Mouse (Mus musculus) frontal cortex, adult 2 months (tissue): ENCODE measurements around the gene Cnfn. TPM values are rescaled to one million over a fixed set of nuclear protein-coding genes. Genes with fewer than 3 reads are reported as not detected.
"Not testable (repeated sequence)": the region's sequence is repeated elsewhere in the genome, so short reads cannot be mapped to it uniquely, and the experiment has no call there.

Source experiments
- DNase-seq, 2 experiments: peaks; one replicate each; pipeline ENCODE4 v3.0.0; 2022; ENCODE audit warnings: low spot score in 1 of 2; ENCODE audit errors: extremely low spot score in 1 of 2
- polyA plus RNA-seq: library from polyadenylated mRNA; depleted of rRNA; stranded (reverse); fragments of >200 nt; gene quantifications from 2 replicates; pipeline ENCODE4 v1.2.3, GENCODE M21; 2012; rRNA removed

Gene Cnfn
- polyA plus RNA-seq, 1 experiment = not detected

DNA sequence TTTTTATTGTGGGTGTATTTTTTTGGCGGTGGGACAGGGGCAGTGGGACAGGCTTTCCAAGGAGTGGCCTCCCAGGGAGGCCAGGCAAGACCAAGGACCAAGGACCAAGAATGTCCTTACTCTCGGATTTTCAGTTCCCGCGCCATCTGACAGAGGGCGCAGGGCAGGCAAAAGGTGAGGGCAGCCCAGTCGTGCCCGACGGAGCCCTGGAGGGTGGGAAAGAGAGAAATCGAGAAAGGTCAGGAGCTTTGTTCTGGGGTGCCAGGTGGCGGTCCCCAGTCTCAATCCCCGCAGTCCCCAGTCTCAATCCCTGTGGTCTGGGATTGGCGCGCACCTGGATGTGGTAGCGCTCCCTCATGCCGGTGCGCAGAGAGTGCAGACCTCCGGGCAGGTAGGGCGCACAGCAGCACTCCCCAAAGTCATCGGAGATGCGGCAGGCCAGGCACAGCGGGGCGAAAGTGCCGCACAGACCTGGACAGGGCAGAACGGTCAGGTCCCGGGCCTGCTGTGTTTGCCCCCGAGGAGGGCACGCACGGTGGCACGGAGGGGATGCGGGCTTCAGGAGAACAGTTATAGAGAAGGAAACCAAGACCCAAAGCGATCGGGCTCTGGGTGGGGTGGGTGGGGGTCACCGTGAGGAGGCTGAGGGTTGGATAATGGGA is 1.8 kb downstream of the Cnfn start:
- no peak for DNase-seq

GRCm38 (mm10) chr7:25365937-25366625 is 3.4 kb downstream of the Cnfn start:
- no peak for DNase-seq

- DNase-seq = no peak
Observed at GRCm38 (mm10) chr7:25363632-25364031, 5.9 kb downstream of the Cnfn start.

- no peak for DNase-seq
Observed at GRCm38 (mm10) chr7:25363151-25363550, 6.4 kb downstream of the Cnfn start.

GRCm38 (mm10) chr7:25358721-25359206 is 10.8 kb downstream of the Cnfn start:
- DNase-seq = no peak

- DNase-seq = no peak
Observed at GRCm38 (mm10) chr7:25348861-25349260, 20.7 kb downstream of the Cnfn start.

DNA sequence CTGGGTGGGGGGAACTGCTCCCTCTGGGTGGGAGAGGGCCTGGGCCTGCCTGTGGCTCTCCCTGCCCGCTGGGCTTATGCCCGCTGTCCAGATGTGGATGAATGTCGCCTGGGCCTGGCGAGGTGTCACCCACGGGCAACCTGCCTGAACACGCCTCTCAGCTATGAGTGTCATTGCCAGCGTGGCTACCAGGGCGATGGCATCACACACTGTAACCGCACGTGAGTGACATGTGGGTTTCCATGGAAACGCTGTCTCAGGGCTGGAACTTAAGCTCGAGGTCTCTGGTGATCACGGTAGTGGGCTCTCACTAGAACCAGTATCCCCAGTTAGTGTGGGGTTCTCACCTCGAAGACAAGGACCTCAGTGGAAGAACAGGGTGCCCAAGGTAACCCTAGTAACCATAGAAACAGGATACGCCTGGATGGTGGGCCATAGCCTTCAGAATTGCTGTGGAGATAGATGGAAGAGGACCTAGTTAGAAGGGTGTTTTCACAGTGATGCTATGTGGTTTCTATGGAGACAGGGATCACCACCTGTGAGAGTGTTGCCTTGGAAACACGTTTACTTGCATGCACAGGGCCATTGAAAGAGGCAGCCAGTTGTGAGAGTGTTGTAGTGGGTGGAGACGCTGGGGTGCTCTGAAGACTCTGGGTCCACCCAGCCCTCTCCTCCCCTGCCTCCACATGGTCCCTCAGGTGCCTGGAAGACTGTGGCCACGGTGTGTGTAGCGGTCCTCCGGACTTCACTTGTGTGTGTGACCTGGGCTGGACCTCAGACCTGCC is 28.3 kb downstream of the Cnfn start:
- peak; percentile 41 to 62 for DNase-seq

DNA sequence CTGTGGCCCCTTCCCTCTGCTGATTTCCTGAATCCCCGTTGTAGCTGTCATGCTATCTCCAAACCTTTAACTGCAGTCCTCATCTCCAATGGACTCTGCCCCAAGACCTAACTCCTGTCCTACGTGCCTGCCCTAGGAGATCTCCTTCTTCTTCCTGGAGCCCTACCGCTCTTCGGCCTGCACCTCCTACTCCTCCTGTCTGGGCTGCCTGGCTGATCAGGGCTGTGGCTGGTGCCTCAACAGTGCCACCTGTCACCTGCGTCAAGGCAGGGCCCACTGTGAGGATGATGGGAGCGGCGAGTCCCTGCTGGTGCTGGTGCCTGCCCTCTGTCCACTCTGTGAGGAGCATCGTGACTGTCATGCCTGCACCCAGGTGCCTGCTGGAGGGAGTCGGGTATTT is 30.2 kb downstream of the Cnfn start:
- DNase-seq = no peak

GRCm38 (mm10) chr7:25334472-25334871 is 35.1 kb downstream of the Cnfn start:
- DNase-seq = no peak

GRCm38 (mm10) chr7:25333596-25334307 is 35.8 kb downstream of the Cnfn start:
- peak in 1 of 2 experiments; percentile 73 for DNase-seq

GRCm38 (mm10) chr7:25326233-25326632 is 43.3 kb downstream of the Cnfn start:
- no peak for DNase-seq

- DNase-seq = not testable (repeated sequence)
Observed at GRCm38 (mm10) chr7:25325431-25325830, 44.1 kb downstream of the Cnfn start.

GRCm38 (mm10) chr7:25323219-25323618 is 46.3 kb downstream of the Cnfn start:
- DNase-seq = no peak

DNA sequence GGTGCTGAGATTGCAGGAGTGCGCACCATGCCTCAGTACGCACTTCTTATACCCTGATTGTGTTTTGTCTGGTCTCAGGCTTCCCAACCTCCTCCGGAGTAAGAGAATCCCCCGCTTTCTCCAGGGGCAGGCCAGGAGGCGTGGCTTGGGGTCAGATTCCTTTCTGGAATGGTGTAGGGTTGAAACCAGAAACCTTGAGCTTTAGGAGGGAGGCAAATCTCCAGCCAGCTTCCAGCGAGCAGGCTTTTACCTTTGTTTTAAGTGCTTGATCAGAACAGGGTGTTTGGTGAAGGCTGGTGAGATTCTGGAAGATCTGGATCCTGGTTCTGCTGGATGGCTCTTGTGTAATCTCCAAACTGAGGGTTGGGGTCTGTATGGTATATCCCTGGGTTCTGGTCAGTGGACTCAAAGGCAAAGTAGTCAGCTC is 47.5 kb downstream of the Cnfn start:
- DNase-seq = no peak

Other genes with a start within 250 kb of the Cnfn start
- 11.5 and 12.2 TPM in 2 replicates for gene Pou2f2, start 190.0 kb downstream of the Cnfn start, polyA plus RNA-seq
- 21.6 and 22.2 TPM in 2 replicates for gene Dedd2, start 149.1 kb downstream of the Cnfn start, polyA plus RNA-seq
- gene Zfp526, start 148.3 kb downstream of the Cnfn start, polyA plus RNA-seq = 7.5 and 7.7 TPM in 2 replicates
- 241 and 244 TPM in 2 replicates for gene Gsk3a, start 131.9 kb downstream of the Cnfn start, polyA plus RNA-seq
- 38.9 TPM in 2 replicates for gene Erf, start 119.0 kb downstream of the Cnfn start, polyA plus RNA-seq
- gene Cic, start 102.0 kb downstream of the Cnfn start, polyA plus RNA-seq = 92.4 and 104 TPM in 2 replicates
- 33.5 and 43.0 TPM in 2 replicates for gene Pafah1b3, start 71.7 kb downstream of the Cnfn start, polyA plus RNA-seq
- gene Prr19, start 68.3 kb downstream of the Cnfn start, polyA plus RNA-seq = 0.17 and 0.28 TPM in 2 replicates
- gene Tmem145, start 63.6 kb downstream of the Cnfn start, polyA plus RNA-seq = 74.6 and 90.4 TPM in 2 replicates
- 65.2 and 67.0 TPM in 2 replicates for gene Megf8, start 52.6 kb downstream of the Cnfn start, polyA plus RNA-seq
- gene Lipe, start 29.0 kb upstream of the Cnfn start, polyA plus RNA-seq = 9.9 and 12.5 TPM in 2 replicates
- gene Cxcl17, start 43.2 kb upstream of the Cnfn start, polyA plus RNA-seq = not detected in 2 replicates
- 4.2 and 4.9 TPM in 2 replicates for gene Ceacam1, start 107.9 kb upstream of the Cnfn start, polyA plus RNA-seq
- gene Ceacam2, start 170.1 kb upstream of the Cnfn start, polyA plus RNA-seq = 0.16 and 0.21 TPM in 2 replicates
- gene Erich4, start 246.2 kb upstream of the Cnfn start, polyA plus RNA-seq = 0.15 and 0.36 TPM in 2 replicates
- gene Dmac2, start 249.7 kb upstream of the Cnfn start, polyA plus RNA-seq = 78.7 and 82.1 TPM in 2 replicates